Mouse (Mus musculus) olfactory bulb, adult 2 months (tissue): Measurements from ENCODE around the gene Miga1. TPM values are rescaled to one million over a fixed set of nuclear protein-coding genes. Genes with fewer than 3 reads are reported as not detected.

Experiments
- H3K27ac ChIP-seq: fragments of 200-500 bp; 2 replicates; pipeline ENCODE4 v1.5.1; 2012; ENCODE audit warnings: low read depth, low read length; ENCODE audit not compliant: insufficient read depth
- H3K4me1 ChIP-seq: fragments of 200-500 bp; 2 replicates; pipeline ENCODE4 v1.6.1; 2012; ENCODE audit warnings: low read length; ENCODE audit not compliant: control insufficient read depth, insufficient read depth
- H3K4me3 ChIP-seq: fragments of 200-500 bp; 2 replicates; pipeline ENCODE4 v1.5.1; 2012; ENCODE audit warnings: mild to moderate bottlenecking, low read depth, low read length, moderate library complexity; ENCODE audit not compliant: insufficient read depth
- CTCF ChIP-seq: fragments of 200-500 bp; IDR thresholded peaks from 2 replicates; pipeline ENCODE4 v1.5.1; 2012; ENCODE audit warnings: low read depth, mild to moderate bottlenecking, low read length, moderate library complexity; ENCODE audit not compliant: insufficient read depth
- POLR2A ChIP-seq: fragments of 200-500 bp; IDR thresholded peaks from 2 replicates; pipeline ENCODE4 v1.6.1; 2012; ENCODE audit warnings: mild to moderate bottlenecking, low read depth, low read length, moderate library complexity; ENCODE audit not compliant: insufficient read depth
- whole genome bisulfite sequencing: fragments of 180-500 bp; shearing (Covaris S2); methylation state at CpG from one replicate; pipeline ENCODE4 v1.1.7; 2018; 5-methylcytosine and 5-hydroxymethylcytosine counted together
- polyA plus RNA-seq: library from polyadenylated mRNA; stranded (reverse); fragments of >200 nt; gene quantifications from 2 replicates; pipeline ENCODE4 v1.2.4, GENCODE M21; 2012; ENCODE audit warnings: low replicate concordance; ENCODE audit not compliant: missing spikeins, insufficient read depth, insufficient read length

The Miga1 gene
- polyA plus RNA-seq, 1 experiment, result not detected

- no peak for TF ChIP-seq POLR2A
- no peak for TF ChIP-seq CTCF
- H3K27ac ChIP-seq, result no peak overlapping the region
- H3K4me3 ChIP-seq, result no peak overlapping the region
- no peaks in the 10 kb centered on the region for H3K4me1 ChIP-seq
- 94% methylated on average over 13 of the region's 13 CpGs for WGBS
Measured at GRCm38 (mm10) chr3:152293530-152294181, 46.6 kb downstream of the Miga1 start.

- 91% methylated on average over 6 of the region's 6 CpGs for WGBS
- no peak for TF ChIP-seq POLR2A
- TF ChIP-seq CTCF, result no peak
- no peak overlapping the region for H3K27ac ChIP-seq
- no peak overlapping the region for H3K4me3 ChIP-seq
- no peaks in the 10 kb centered on the region for H3K4me1 ChIP-seq
Measured at GRCm38 (mm10) chr3:152291895-152292294, 48.3 kb downstream of the Miga1 start.

- H3K4me1 ChIP-seq, result no peaks in the 10 kb centered on the region
- H3K4me3 ChIP-seq, result no peak overlapping the region
- no peak for TF ChIP-seq POLR2A
- TF ChIP-seq CTCF, result no peak
- H3K27ac ChIP-seq, result no peak overlapping the region
- 93% methylated on average over 17 of the region's 17 CpGs for WGBS
Measured at GRCm38 (mm10) chr3:152290175-152290798, 49.9 kb downstream of the Miga1 start.

- no peak overlapping the region for H3K4me3 ChIP-seq
- TF ChIP-seq POLR2A (no peak), CTCF (no peak)
- WGBS, result 52% methylated on average over 4 of the region's 4 CpGs
- no peak overlapping the region for H3K27ac ChIP-seq
- H3K4me1 ChIP-seq, result no peaks in the 10 kb centered on the region
Measured at GRCm38 (mm10) chr3:152288740-152289139, 51.5 kb downstream of the Miga1 start.

- Histone ChIP-seq H3K27ac (no peak overlapping the region), H3K4me3 (no peak overlapping the region), H3K4me1 (no peaks in the 10 kb centered on the region)
- WGBS, result 89% methylated on average over 5 of the region's 5 CpGs
- no peak for TF ChIP-seq CTCF
- TF ChIP-seq POLR2A, result no peak
Measured at GRCm38 (mm10) chr3:152288276-152288675, 51.9 kb downstream of the Miga1 start.

GRCm38 (mm10) chr3:152287810-152288209, 52.4 kb downstream of the Miga1 start:
- H3K27ac ChIP-seq, result no peak overlapping the region
- TF ChIP-seq CTCF, result no peak
- TF ChIP-seq POLR2A, result no peak
- 93% methylated on average over 9 of the region's 9 CpGs for WGBS
- no peaks in the 10 kb centered on the region for H3K4me1 ChIP-seq
- H3K4me3 ChIP-seq, result no peak overlapping the region

- H3K4me3 ChIP-seq, result no peak overlapping the region
- TF ChIP-seq POLR2A, result no peak
- no peak for TF ChIP-seq CTCF
- H3K4me1 ChIP-seq, result no peaks in the 10 kb centered on the region
- 97% methylated on average over 5 of the region's 5 CpGs for WGBS
- no peak overlapping the region for H3K27ac ChIP-seq
Measured at GRCm38 (mm10) chr3:152284759-152285158, 55.4 kb downstream of the Miga1 start.

- no peak for TF ChIP-seq POLR2A
- no peak for TF ChIP-seq CTCF
- Histone ChIP-seq H3K4me1 (no peaks in the 10 kb centered on the region), H3K4me3 (no peak overlapping the region), H3K27ac (no peak overlapping the region)
- WGBS, result 96% methylated on average over 1 of the region's 1 CpGs
Measured at GRCm38 (mm10) chr3:152284306-152284705, 55.9 kb downstream of the Miga1 start.

GRCm38 (mm10) chr3:152282126-152282525, 58.1 kb downstream of the Miga1 start:
- WGBS, result 55% methylated on average over 3 of the region's 3 CpGs
- no peak overlapping the region for H3K4me3 ChIP-seq
- H3K4me1 ChIP-seq, result no peaks in the 10 kb centered on the region
- H3K27ac ChIP-seq, result no peak overlapping the region
- TF ChIP-seq POLR2A (no peak), CTCF (no peak)
